Mouse (Mus musculus) bone marrow macrophage, adult 2 months (primary cell): Measurements from ENCODE around the gene Sox18.

Experiments used
- CTCF ChIP-seq: IDR thresholded peaks from 2 replicates; pipeline ENCODE4 v1.5.1; 2012; ENCODE audit warnings: low read depth, mild to moderate bottlenecking, low read length, moderate library complexity
- POLR2A ChIP-seq: IDR thresholded peaks from 2 replicates; pipeline ENCODE4 v1.6.1; 2012; ENCODE audit warnings: mild to moderate bottlenecking, low read depth, low read length, borderline replicate concordance

GRCm38 (mm10) chr2:181657441-181657840, 14.0 kb downstream of the Sox18 start:
- TF ChIP-seq CTCF: no peak
- TF ChIP-seq POLR2A: no peak
